Mouse (Mus musculus) embryonic facial prominence, embryonic 12.5 days (tissue): ENCODE results near the gene Espn. TPM values are rescaled to one million over a fixed set of nuclear protein-coding genes. Genes with fewer than 3 reads are reported as not detected.

Experiments
- ATAC-seq: fragments of 200-750 bp; cut with Nextera tagmentation; 2 replicates; pipeline ENCODE4 v1.8.0; 2017; ENCODE audit not compliant: insufficient number of reproducible peaks, insufficient read depth, low FRiP score, low TSS enrichment
- H3K27ac ChIP-seq: fragments of 300-500 bp; sonication (generic); 2 replicates; pipeline ENCODE4 v1.5.1; 2016; ENCODE audit warnings: mild to moderate bottlenecking
- H3K27me3 ChIP-seq: fragments of 300-500 bp; sonication (generic); 2 replicates; pipeline ENCODE4 v1.6.1; 2016; ENCODE audit warnings: mild to moderate bottlenecking, moderate library complexity
- H3K36me3 ChIP-seq: fragments of 300-500 bp; sonication (generic); 2 replicates; pipeline ENCODE4 v1.6.1; 2016; ENCODE audit warnings: mild to moderate bottlenecking
- H3K4me1 ChIP-seq: fragments of 300-500 bp; sonication (generic); 2 replicates; pipeline ENCODE4 v1.6.1; 2016
- H3K4me2 ChIP-seq: fragments of 300-500 bp; sonication (generic); replicated peaks from 2 replicates; pipeline ENCODE4 v1.6.1; 2016; ENCODE audit warnings: mild to moderate bottlenecking, moderate library complexity
- H3K4me3 ChIP-seq: fragments of 300-500 bp; sonication (generic); 2 replicates; pipeline ENCODE4 v1.5.1; 2016; ENCODE audit warnings: mild to moderate bottlenecking
- H3K9ac ChIP-seq: fragments of 300-500 bp; sonication (generic); 2 replicates; pipeline ENCODE4 v1.6.1; 2016; ENCODE audit warnings: mild to moderate bottlenecking, moderate library complexity
- H3K9me3 ChIP-seq: fragments of 300-500 bp; sonication (generic); 2 replicates; pipeline ENCODE4 v1.6.1; 2016; ENCODE audit warnings: mild to moderate bottlenecking, moderate library complexity
- WGBS: fragments of 180-500 bp; shearing (Covaris S2); methylation state at CpG from one replicate; pipeline ENCODE4 v1.1.7; 2016; 5-methylcytosine and 5-hydroxymethylcytosine counted together
- polyA plus RNA-seq: library from polyadenylated mRNA; unstranded; fragments of >200 nt; fragmentation: Nextera tagmentation; extraction: Ambion mirVana; gene quantifications from 2 replicates; pipeline ENCODE4 v1.2.1, GENCODE M21; 2016

Gene Espn
- polyA plus RNA-seq, 1 experiment from 2014 or later: 6.6 TPM

- no peak for ATAC-seq
- no peak overlapping the region for H3K27ac ChIP-seq
- WGBS: 57% methylated on average over 7 of the region's 7 CpGs
- peaks cover 26% of the 10 kb centered on the region for H3K4me1 ChIP-seq
- no peak overlapping the region for H3K4me2 ChIP-seq
- H3K9me3 ChIP-seq: no peaks in the 10 kb centered on the region
- no peak overlapping the region for H3K4me3 ChIP-seq
- H3K27me3 ChIP-seq: no peaks in the 10 kb centered on the region
- H3K36me3 ChIP-seq: peaks cover 38% of the 10 kb centered on the region
- H3K9ac ChIP-seq: no peak overlapping the region
Measured at GRCm38 (mm10) chr4:152101081-152101653, 51.0 kb downstream of the Espn start.

GRCm38 (mm10) chr4:152100541-152100940 is 51.6 kb downstream of the Espn start:
- Histone ChIP-seq H3K4me2 (no peak overlapping the region), H3K27ac (no peak overlapping the region), H3K4me3 (no peak overlapping the region), H3K9me3 (no peaks in the 10 kb centered on the region), H3K36me3 (peaks cover 32% of the 10 kb centered on the region), H3K27me3 (no peaks in the 10 kb centered on the region), H3K4me1 (peaks cover 30% of the 10 kb centered on the region), H3K9ac (no peak overlapping the region)
- no peak for ATAC-seq
- 73% methylated on average over 11 of the region's 11 CpGs for WGBS

DNA sequence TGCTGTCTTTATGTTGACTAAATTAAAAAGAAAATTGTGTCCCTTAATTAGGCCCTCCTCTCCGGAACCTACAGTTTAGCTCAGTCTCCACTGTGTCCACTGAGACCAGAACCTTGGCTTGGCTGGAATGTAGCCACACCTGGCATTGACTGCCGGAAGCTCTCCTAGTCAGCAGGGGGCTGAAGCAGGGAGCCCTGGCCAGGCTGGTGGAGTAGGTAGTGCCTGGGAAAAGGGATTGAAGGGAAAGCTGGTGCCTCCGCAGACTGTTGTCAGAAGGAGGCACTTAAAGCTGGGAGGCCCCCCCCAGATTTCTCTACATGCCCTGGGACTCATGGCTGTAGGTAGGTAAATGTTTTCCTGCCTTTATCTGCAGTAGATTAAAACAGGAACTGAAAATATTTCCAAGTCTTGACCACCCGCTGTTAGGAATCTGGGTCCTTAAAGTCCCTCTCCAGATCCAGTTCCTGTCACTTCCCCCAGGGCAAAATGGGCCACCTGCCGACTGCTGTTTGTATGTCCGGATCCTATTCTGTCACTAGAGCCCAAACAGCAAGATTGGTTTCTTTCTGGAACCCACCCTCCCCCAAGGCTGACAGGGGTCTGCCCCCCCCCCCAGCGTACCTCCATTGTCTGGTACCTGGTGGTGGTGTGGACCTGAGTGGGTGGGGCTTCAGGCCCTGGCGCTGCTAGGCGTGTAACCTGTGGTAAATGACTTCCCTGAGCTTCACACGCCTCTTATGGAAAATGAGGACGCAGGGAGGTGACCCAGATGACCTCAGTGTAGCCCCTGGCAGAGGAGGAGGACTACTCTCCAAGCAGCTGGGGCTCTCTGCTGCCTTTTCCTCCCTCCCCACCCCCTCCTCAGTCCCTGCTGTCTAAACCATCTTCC is 54.0 kb downstream of the Espn start:
- Histone ChIP-seq H3K36me3 (peaks cover 14% of the 10 kb centered on the region), H3K9ac (no peak overlapping the region), H3K27me3 (no peaks in the 10 kb centered on the region), H3K27ac (no peak overlapping the region), H3K9me3 (no peaks in the 10 kb centered on the region), H3K4me2 (0 out of 2 replicates have a peak overlapping the region, but pooled peaks have one; percentile 7), H3K4me1 (peaks cover 30% of the 10 kb centered on the region), H3K4me3 (no peak overlapping the region)
- WGBS: 16% methylated on average over 11 of the region's 11 CpGs
- ATAC-seq: no peak

DNA sequence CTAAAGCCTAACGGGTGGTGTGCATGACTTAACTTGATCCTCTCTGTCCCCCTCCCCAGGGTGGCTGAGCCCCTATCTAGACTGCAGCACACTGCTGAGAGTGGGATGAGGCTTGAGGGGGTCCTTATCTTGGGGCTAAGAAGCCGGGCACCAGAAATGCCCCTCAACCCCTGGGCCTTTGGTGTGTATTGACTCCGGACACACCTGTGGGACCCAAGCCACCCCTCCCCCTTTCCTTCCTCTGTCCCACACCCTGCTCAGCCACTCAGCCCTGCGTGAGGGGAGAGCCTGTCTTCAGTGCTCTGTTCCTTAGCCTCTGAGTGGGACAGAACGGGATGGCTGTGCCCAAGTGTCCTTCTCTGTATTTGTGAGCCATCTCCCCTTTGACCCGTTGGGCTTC is 55.2 kb downstream of the Espn start:
- WGBS: 42% methylated on average over 6 of the region's 6 CpGs

DNA sequence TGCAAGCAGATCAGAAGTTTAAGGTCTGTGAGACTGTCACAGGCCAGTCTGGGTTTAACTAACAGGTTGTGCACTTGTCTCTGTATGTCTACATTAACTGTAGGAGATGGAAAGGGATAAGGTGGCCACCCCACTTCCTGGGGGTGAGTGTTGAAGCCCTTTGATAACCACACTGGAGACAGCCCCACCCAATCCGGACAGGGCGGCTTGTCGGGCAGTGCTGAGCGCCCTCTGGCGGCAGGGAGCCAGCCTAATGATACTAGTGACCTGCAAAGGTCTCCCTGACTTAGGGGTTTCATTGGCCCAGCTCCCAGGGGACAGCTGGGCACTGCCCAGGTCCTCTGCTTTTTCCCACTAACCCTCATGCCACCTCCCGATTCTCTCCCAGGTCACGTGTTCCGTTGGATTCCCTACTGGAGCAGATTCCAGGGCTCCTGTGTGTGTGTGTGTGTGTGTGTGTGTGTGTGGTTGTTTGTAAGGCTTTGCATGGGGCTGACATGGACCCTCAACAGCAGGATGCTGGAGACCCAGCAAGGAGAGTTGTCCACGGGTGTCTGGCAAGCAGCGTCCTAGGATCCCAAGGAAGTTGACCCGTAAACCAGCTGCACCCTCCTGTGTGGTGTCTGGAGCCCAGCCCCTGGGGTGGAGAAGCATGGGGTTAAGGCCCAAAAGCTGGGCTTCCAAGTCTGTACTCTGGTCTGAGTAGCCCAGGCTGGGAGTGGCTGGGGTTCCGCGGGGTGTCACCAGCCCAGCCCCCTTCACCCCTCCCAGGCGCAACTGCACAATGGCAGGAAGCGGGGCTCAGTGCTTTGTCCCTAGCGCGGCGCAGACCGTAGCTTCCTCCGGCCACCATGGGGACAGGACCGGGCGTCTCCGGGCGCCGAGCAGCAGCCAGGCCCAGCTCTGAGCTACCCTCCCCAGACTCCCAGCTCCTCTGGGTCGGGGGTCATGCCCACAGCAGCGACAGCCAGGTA is 55.9 kb downstream of the Espn start:
- Histone ChIP-seq H3K4me1 (peaks cover 33% of the 10 kb centered on the region), H3K9ac (no peak overlapping the region), H3K27ac (peak overlapping the region; percentile 60; the same call in 1 of the 2 replicates), H3K4me2 (no peak overlapping the region), H3K27me3 (no peaks in the 10 kb centered on the region), H3K36me3 (no peaks in the 10 kb centered on the region), H3K4me3 (peak overlapping the region; percentile 14; the same call in 1 of the 2 replicates), H3K9me3 (no peaks in the 10 kb centered on the region)
- 27% methylated on average over 27 of the region's 27 CpGs for WGBS
- no peak for ATAC-seq

More for the DNA sequence above, 55.2 kb downstream of the Espn start:
- H3K9ac ChIP-seq: no peak overlapping the region
- no peaks in the 10 kb centered on the region for H3K27me3 ChIP-seq
- peak overlapping the region; percentile 14; the same call in 1 of the 2 replicates for H3K4me3 ChIP-seq
- H3K4me2 ChIP-seq: no peak overlapping the region
- H3K9me3 ChIP-seq: no peaks in the 10 kb centered on the region
- H3K4me1 ChIP-seq: peaks cover 33% of the 10 kb centered on the region
- peaks cover 1% of the 10 kb centered on the region; the same call in 1 of the 2 replicates for H3K36me3 ChIP-seq
- peak overlapping the region; percentile 60; the same call in 1 of the 2 replicates for H3K27ac ChIP-seq
- no peak for ATAC-seq

DNA sequence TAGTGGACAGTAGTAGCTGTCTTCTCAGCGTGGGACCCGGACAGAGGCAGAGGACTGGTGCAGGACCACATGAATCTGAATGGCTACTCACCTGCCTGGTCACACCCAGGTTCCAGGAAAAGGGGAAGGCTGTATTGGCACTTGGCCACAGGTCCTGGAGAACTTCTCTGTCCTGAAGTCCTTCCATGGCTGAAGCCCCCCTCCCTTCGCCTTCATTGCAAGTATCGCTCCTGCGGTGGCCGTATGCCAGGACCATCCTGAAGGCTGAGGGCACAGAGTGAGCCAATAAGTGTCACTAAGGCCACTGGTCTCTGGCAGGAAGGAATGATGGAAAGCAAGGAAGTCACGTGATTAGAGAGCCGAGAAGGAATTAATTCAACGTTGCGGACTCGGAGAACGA is 57.9 kb downstream of the Espn start:
- Histone ChIP-seq H3K9me3 (no peaks in the 10 kb centered on the region), H3K4me1 (peaks cover 29% of the 10 kb centered on the region), H3K4me3 (no peak overlapping the region), H3K4me2 (no peak overlapping the region), H3K36me3 (peaks cover 3% of the 10 kb centered on the region; the same call in 1 of the 2 replicates), H3K27ac (no peak overlapping the region), H3K9ac (no peak overlapping the region), H3K27me3 (no peaks in the 10 kb centered on the region)
- ATAC-seq: no peak
- 91% methylated on average over 12 of the region's 12 CpGs for WGBS

GRCm38 (mm10) chr4:152092751-152093293 is 59.3 kb downstream of the Espn start:
- Histone ChIP-seq H3K27me3 (no peaks in the 10 kb centered on the region), H3K4me1 (peaks cover 34% of the 10 kb centered on the region), H3K9me3 (no peaks in the 10 kb centered on the region), H3K4me3 (no peak overlapping the region), H3K27ac (peak overlapping the region; percentile 18; the same call in 1 of the 2 replicates), H3K9ac (0 out of 2 replicates have a peak overlapping the region, but pooled peaks have one; percentile 24), H3K4me2 (no peak overlapping the region), H3K36me3 (peaks cover 3% of the 10 kb centered on the region; the same call in 1 of the 2 replicates)
- 63% methylated on average over 8 of the region's 8 CpGs for WGBS
- ATAC-seq: no peak

- no peak for ATAC-seq
- no peak overlapping the region for H3K9ac ChIP-seq
- H3K9me3 ChIP-seq: no peaks in the 10 kb centered on the region
- peaks cover 23% of the 10 kb centered on the region for H3K4me1 ChIP-seq
- H3K27me3 ChIP-seq: no peaks in the 10 kb centered on the region
- H3K36me3 ChIP-seq: peaks cover 3% of the 10 kb centered on the region; the same call in 1 of the 2 replicates
- 75% methylated on average over 9 of the region's 9 CpGs for WGBS
- no peak overlapping the region for H3K4me3 ChIP-seq
- H3K4me2 ChIP-seq: no peak overlapping the region
- no peak overlapping the region for H3K27ac ChIP-seq
Measured at GRCm38 (mm10) chr4:152090191-152090590, 62.0 kb downstream of the Espn start.

DNA sequence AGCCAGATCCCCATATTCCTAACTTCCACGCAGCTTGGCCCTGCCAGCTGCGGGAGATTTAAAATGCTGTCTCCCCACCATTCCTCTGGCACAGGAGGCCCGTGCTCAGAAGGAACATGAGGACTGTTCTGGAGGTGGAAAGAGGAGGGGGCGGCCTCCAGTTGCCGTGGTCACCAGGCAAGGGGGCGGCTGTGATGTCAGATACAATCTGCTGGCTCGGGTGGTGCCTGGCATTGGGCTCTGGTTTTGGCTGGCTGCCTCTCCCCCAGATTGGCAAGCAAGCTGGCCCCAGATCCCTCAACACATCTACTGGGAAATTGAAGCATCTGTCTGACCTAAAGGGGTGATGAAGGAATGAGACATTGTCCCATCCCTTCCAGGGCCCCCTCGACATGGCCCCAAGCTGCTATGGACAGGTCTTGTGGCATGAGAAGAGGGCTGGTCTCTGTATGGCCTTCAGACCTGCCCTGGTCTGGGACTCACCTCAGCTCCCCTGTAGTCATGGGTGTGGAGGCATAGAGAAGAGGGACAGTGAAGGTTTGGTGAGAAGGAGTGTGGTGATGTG is 63.5 kb downstream of the Espn start:
- peaks cover 23% of the 10 kb centered on the region for H3K4me1 ChIP-seq
- H3K27me3 ChIP-seq: no peaks in the 10 kb centered on the region; the same call in 1 of the 2 replicates
- peaks cover 3% of the 10 kb centered on the region; the same call in 1 of the 2 replicates for H3K36me3 ChIP-seq
- no peak for ATAC-seq
- H3K9ac ChIP-seq: peak overlapping the region; percentile 77; the same call in 1 of the 2 replicates
- H3K4me2 ChIP-seq: peak overlapping the region; percentile 76
- no peaks in the 10 kb centered on the region for H3K9me3 ChIP-seq
- H3K4me3 ChIP-seq: 0 out of 2 replicates have a peak overlapping the region, but pooled peaks have one; percentile 76
- H3K27ac ChIP-seq: no peak overlapping the region
- 57% methylated on average over 8 of the region's 8 CpGs for WGBS

DNA sequence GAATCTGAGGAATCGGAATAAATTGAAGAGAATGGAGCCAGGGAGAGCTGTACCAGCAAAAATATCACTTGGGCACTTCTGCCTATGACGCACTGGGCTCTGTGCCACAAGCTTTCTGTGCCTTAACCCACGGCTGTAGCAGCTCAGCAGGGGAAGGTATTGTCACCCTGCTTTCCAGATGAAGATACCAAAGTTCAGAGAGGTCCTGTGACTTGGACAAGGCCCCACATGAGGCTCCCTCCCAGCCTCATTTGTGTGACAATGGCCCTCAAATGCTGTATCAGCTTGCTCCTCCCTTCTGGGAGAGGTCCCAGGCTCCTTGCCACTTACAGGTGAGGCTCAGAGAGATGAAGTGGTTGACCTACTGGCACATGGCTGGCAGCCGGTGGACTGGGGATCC is 64.0 kb downstream of the Espn start:
- Histone ChIP-seq H3K9me3 (no peaks in the 10 kb centered on the region), H3K4me3 (peak overlapping the region; percentile 76; the same call in 1 of the 2 replicates), H3K9ac (peak overlapping the region; percentile 77; the same call in 1 of the 2 replicates), H3K27ac (no peak overlapping the region), H3K27me3 (no peaks in the 10 kb centered on the region; the same call in 1 of the 2 replicates), H3K4me2 (peak overlapping the region; percentile 76), H3K4me1 (peaks cover 23% of the 10 kb centered on the region), H3K36me3 (peaks cover 3% of the 10 kb centered on the region; the same call in 1 of the 2 replicates)
- 51% methylated on average over 4 of the region's 4 CpGs for WGBS
- ATAC-seq: no peak
